Mouse (Mus musculus) common myeloid progenitor, adult 5-6 weeks (primary cell): ENCODE results near the gene Hs3st6. TPM values are rescaled to one million over a fixed set of nuclear protein-coding genes. Genes with fewer than 3 reads are reported as not detected.

Experiments
- ATAC-seq: replicated peaks from 2 replicates; pipeline ENCODE4 v1.8.0; 2016; ENCODE audit warnings: low read depth, mild to moderate bottlenecking, moderate TSS enrichment, inconsistent platforms; ENCODE audit not compliant: poor library complexity, severe bottlenecking
- total RNA-seq: library from RNA; stranded (forward); fragments of 200-1000, 187-1606 nt; gene quantifications from 2 replicates; pipeline ENCODE4 v1.2.3, GENCODE M21; 2017

The Hs3st6 gene
- total RNA-seq, 1 experiment from 2014 or later: not detected

DNA sequence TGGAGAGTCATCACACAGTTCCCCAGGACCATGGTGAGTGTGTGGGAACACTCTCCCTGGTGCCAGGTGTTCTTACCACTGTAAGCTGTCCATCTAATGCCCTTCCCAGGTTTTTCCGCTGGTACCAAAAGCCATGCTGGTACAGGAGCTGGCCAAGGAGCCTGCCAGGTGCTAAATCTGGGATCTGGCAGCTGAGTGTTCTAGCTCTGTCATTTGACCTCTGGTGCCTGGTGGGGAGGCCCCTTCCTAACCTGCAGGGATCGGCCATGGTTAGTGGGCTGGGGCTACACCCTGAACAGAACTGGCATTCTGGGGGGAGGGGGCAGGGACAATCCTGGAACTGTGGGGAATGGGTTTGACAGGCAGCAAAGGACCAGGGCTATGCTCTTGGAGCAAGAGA, 25.2 kb upstream of the Hs3st6 start, which contains the start of gene Rpl3l:
TSS of gene Rpl3l (plus strand) at position 203 of the 400 bp plus-strand sequence.
- ATAC-seq: no peak

DNA sequence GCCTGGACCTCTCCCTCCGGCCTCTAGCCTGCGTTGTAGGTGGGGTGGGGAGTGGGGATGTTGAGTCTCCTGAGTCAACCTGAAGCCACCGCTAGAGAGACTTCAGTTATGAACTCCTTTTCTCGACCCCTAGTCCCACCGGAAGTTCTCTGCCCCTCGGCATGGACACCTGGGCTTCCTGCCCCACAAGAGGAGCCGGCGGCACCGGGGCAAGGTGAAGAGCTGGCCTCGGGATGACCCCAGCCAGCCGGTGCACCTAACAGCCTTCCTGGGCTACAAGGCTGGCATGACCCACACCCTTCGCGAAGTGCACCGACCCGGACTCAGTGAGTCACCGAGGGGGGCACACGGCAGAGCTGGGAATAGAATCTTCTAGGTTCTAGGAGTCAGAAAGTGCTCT, 24.6 kb upstream of the Hs3st6 start:
- no peak for ATAC-seq

DNA sequence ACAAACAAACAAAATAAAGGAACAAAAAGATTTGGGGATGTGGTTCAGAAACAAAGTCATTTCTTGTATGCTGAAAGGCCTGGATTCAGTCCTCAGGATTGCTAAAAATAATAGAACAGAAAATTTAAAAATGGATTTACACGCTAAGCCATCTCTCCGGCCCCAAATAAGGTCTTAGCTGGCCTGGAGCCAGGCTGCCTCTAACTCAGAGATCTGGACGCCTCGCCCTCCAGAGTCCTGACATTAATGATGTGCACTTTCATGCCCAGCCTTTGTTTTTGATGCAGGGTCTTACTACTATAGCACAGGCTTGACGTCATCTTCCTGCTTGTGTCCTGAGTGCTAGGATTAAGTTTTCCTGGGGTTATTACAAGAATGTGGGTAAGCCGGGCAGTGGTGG, 23.7 kb upstream of the Hs3st6 start:
- ATAC-seq: no peak

DNA sequence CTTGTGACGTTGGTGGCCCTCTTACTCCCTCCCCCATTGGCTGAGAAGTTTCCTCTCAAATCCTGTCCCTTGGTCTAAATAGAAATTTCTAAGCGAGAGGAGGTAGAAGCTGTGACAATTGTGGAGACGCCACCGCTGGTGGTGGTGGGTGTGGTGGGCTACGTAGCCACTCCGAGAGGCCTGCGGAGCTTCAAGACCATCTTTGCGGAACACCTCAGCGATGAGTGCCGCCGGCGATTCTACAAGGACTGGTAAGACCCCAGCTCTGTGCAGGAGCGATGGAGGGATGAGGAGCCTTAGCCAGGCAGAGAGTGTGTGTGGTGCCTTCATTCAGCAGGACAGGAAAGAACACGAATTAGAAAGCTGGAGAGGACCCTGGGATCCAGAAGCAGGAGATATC, 22.0 kb upstream of the Hs3st6 start:
- ATAC-seq: no peak

DNA sequence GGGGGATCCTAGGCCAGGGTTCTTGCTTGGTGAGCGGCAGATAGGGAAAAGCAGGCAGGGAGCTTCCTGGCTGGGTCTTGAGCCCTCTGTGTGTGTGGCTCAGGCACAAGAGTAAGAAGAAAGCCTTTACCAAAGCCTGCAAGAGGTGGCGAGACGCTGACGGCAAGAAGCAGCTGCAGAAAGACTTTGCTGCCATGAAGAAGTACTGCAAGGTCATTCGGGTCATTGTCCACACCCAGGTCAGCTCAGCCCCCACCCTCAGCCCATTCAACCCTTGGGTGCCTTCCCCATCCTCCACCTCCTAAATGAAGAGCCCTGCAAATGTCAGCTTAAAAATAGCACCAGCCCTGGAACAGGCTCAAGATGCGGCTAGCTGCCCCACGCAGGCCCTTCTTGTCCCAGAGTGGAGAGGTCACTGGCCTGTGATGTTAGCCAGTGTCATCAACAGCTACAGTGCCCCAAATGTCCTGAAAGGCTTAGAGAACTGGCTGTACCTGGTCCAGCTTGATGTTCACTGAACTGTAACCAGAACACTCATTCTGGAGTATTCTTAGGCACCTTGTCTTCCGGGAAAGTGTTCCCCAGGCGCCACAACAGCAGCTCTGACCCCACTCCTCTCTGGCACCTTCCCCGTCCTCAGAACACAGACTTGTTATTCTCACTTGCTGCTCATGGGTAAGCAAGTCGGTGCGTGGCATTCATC, 20.4 kb upstream of the Hs3st6 start:
- ATAC-seq: no peak

DNA sequence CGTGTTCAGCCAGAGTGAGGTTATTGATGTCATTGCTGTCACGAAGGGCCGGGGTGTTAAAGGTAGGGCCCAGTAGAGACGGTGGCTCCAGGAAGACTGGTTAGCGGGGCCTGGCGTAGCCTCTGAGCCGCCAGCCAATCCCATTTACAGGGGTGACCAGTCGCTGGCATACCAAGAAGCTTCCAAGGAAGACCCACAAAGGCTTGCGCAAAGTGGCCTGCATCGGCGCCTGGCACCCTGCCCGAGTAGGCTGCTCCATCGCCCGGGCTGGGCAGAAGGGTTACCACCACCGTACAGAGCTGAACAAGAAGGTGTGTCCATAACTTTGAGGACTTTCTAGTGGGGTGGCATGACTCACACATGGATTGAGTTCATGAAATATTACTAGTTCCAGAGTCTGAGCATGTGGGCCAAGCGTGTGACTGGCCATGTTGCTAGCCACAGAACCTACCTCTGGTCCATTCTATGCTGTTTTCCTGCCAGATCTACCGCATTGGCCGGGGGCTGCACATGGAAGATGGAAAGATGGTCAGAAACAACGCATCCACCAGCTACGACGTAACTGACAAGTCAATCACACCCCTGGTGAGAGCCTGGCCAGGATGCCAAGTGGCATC, 19.2 kb upstream of the Hs3st6 start:
- no peak for ATAC-seq

DNA sequence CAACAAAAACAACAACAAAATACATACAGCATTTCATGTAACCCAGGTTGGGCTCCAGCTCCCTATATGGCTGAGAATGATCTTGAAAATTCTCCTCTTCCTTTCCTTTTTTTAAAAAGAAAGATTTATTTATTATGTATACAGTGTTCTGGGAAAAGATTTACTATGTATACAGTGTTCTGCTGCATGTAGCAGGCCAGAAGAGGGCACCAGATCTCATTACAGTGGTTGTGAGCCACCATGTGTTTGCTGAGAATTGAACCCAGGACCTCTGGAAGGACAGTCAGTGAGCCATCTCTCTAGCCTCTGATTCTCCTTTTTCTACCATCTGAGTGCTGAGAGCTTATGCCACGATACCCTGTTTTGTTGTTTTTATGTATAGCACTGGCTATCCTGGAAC, 18.3 kb upstream of the Hs3st6 start:
- no peak for ATAC-seq

DNA sequence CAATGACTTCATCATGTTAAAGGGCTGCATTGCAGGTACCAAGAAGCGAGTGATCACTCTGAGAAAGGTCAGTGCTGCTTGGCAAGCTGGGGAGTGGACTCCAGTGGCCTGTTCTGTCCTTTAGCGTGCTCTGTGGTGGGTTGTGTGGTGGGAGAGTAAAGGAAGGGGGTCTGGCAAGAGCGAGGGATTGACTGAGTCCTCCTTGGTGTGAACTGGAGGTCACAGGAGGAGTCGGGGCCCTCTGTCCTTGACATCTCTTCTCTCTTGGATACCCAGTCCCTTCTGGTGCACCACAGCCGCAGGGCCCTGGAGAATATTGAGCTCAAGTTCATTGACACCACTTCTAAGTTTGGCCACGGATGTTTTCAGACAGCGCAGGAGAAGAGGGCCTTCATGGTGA, 17.3 kb upstream of the Hs3st6 start:
- ATAC-seq: no peak

DNA sequence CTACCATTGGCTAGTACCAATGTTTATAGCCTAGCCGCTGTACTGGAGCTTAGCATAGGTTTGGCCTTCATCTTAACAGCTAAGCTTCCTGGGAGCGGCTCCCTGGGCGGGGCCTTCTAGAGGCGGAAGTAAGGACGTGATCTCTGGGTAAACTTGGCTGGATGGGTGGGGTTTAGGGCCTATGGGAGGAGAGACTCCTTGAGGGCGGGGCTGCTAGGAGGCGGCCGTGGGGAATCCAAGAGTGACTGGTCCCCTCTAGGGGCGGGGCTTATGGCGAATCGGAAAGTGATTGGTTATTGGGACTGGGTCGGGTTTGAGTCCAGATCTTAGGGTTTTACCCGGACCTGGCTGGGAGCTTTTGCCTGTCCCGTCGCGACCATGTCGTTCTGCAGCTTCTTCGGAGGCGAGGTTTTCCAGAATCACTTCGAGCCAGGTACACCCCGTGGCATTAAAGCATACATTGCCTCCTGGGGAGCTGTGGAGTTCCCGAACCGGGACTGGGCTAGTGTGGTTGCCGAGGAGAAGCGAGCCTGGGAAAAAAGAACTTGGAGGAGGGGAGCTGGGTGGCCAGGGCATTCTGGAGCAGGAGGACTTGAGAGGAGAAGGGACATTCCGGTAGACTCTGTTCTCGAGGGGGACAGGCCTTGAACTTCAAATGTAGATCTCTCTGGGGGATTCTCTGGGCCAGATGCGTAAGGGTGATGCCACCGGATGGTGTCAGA, 16.3 kb upstream of the Hs3st6 start, which contains the start of gene Msrb1:
TSS of gene Msrb1 (plus strand) at position 313 of the 722 bp plus-strand sequence.
- ATAC-seq: peak; percentile 97

DNA sequence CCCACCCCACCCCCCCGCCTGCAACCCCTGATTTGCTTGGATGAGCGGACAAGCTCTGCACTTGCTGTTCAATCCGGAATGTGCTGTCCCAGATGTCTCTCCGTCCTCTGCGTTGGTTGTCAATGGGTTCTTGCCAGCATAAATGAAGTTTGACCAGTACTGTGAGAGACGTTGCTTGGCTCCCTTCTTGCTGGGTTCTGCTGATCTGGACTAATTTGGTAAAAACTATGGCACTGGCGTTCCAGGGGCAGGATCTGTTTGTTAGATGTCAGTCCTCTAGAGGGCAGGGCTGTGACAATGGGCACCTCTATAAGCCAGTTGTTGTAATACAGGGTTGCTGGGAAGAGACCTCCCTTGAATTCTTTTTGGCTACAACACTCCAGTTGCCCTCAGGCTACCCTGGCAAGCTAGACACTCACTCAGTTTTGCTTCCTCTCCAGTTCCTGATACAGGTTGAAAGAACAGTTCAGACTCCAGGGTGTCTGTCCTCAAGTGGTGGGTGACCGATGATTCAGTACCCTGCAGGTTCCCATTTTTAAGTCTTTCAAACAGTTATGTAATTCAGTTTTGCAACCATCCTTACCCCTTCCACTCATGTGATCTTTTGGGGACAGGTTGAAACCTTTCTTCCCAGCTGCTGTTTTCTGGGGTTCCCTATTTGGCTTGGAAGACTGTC, 15.5 kb upstream of the Hs3st6 start:
- peak; percentile 37 for ATAC-seq

DNA sequence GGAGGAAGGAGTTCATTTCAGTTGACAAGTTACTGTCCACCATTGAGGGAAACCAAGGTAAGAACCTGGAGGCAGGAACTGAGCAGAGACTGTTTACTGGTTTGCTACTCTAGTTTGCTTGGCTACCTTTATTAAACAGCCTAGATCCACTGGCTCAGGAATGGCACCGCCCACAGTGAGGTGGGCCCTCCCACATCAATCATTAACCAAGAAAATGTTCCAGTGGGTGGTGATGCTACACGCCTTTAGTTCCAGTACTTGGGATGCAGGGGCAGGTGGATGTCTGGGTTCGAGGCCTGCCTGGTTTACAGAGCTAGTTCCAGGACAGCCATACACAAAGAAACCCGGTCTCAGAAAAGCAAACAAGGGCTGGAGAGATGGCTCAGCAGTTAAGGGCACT, 14.6 kb upstream of the Hs3st6 start:
- ATAC-seq: no peak

DNA sequence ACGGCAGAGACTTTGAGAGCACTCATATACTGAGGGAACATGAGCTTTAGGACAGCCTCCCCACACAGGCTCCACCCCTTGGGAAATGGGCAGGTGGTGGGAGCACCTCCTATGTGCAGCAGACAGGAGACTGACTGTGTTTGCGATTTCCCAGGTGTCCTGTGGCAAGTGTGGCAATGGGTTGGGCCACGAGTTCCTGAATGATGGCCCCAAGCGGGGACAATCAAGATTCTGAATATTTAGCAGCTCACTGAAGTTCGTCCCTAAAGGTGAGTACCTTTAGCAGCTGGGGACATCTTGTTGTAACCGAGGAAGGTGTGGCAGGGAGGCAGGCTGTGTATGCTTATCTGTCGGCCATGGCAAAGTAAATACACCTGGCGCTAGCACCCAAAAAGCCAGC, 12.9 kb upstream of the Hs3st6 start:
- no peak for ATAC-seq

DNA sequence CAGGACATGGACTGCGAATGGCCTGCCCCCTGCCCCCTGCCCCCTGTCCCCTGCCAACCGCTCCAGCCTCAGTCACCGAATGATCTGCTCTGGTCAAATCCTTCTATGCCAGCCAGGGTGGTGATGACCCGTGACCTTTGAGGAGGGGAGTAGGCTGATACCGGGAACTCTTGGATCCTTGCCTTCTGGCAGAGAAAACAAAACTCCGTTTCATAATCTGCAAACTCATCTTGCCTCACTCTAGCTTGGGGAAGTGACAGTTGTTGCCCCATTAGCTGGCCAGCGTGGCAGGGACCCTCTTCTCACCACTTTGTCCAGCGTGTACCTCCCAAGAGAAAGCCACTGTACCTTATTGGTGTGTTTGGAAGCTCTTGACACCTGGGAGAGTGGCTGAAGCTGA, 10.5 kb upstream of the Hs3st6 start:
- no peak for ATAC-seq

DNA sequence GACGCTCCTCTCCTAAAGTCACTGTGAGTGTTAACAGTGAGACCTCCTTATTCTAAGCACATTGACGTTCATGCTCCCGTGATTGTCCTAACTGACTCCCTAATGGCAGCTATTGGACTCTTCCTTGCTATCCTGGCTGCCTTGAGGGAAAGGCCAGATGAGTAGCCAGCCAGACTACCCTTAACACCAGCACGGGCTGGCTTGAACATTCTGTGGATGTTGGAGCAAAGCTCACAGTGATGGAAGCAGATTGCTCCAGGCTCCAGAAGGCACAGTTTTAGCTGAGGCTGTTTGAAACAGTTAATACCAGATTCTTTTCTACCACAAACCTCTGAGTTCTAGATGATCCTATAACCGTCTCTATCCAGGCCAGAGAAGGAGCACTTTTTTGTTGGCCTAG, 8.9 kb upstream of the Hs3st6 start:
- no peak for ATAC-seq

DNA sequence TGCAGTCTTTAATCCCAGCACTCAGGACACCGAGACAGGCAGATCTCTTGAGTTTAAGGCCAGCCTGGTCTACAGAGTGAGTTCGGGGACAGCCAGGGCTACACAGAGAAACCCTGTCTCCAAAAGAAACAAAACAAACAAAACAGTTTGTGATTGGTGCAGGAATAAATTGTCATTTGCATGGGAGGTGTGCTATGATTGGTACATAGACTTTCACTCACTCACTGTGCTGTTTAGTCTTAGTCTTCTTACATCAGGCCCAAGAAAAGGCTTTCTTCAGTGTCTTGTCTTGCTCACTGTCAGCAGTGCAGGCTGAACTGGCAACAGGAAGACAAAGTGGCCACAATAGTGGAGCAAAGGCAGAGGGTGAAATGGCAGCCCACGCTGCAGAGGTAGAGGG, 8.4 kb upstream of the Hs3st6 start:
- no peak for ATAC-seq

DNA sequence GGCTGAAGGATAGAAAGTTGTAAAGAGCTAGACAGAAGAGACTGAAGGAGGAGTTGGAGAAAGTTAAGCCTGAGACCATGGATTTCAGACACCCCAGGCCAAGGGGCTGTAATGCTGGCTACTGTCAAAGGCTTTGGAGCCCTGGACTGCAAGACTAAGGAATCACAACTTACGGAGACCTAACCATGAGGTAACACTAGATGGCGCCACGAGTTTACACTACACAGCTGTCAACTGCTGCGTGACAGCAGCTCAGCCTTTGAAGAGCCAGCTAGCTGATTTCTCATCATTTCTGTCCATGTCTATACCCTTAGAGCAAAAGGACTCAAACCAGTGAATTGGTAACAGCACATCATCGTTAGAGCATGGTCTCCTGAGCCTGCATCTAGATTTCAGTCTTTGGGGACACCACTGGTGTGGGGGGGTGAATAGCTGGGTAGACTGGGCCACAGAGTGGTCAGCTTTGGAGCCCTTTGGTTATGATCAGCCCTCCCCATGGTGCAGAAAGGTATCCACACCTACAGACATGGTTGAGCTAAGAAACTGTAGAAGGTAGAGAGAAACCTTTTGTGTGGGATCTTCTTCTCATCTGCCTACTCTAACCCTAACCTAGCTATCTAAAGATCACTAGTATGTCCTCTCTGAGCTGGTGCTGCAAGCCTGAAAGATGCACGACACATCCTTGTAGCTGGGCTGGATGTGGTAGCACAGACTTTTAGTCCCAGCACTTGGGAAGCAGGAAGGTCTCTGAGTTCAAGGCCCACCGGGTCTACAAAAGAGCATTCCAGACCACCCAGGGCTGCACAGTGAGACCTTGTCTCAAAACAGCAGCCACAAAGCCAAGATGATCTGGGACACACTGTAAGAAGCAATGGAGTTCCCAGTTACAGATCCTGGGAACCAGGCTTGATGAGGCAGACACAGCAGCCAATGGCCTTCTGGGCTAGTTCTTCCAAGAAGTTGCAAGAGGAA, 7.0 kb upstream of the Hs3st6 start:
- ATAC-seq: peak; percentile 90

DNA sequence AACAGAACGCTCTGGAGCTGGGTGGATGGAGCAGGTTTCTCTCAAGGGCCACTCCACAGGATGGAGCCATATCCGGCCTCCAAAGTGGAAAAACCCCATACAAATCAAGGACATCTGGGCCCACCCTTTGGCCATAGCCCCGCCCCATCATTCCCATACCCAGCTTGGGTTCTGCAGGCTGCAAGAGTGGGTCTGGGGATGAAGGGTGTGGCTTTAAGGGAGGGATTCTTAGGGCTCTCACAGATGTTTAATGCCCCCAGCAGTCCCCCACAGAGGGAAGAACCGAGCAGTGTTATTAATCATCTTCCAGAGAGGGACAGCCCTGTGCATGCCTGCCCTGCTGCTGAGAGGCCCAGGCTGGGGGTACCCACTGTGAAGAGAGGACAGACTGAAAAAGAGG, 5.8 kb upstream of the Hs3st6 start:
- no peak for ATAC-seq

DNA sequence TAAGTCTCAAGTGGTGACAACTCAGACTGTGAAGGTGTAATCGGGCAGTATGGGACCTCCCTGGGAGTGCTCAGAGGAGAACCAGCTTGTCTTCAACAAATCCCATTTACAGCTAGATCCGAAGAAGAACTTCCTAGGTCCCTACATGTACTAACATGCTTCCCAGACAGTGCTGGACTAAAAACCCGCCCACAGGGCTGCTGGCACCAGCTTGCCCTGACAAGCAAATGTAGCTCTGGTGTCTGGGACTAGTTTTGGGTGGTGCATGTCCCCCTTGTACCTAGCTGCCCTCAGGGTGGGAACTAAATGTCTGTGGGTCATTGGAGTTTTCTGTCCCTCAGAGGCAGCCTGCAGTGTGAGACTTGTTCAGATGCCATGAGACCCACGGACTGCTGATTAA, 1.3 kb upstream of the Hs3st6 start:
- no peak for ATAC-seq

DNA sequence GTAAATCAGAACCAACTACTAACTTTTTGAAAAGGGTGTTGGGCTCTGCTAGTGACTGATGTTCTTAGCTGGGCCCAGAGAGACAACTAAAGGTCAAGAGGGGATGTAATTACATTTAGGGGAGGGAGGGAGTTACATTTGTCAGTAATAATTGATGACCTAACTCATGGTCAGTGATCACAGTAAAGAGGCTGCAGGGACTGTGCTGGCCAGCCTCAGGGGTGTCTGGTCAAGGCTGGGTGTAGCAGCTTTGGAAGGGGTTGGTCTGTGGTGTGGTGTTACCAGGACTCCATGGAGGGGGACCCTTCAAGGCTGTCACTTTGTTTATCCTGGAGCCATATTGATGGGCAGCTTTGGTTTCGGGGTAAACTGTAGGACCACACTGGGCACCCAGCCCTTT, 4.6 kb downstream of the Hs3st6 start:
- ATAC-seq: no peak

DNA sequence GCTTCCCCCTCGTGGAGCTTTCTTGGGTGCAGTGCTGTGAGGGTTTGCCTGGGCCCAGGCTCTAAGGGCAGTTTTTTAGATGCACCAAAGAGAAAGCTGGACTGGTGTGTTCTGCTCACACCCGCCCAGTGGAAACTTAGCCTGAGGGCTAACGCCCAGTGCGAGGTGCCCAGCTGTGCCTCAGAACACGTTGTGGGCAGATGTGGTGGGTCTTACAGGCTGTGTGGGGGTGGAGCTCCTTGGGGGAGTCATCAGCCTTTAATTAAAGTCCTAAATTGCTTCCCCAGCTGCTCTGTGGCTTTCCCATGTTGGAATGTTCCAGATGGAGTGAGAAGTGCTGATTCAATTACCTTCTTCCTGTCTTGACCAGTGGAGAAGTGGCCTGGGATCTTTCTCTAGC, 8.3 kb downstream of the Hs3st6 start:
- no peak for ATAC-seq
